Mouse (Mus musculus) embryonic facial prominence, embryonic 10.5 days (tissue): ENCODE data around the gene Hivep3. TPM values are rescaled to one million over a fixed set of nuclear protein-coding genes. Genes with fewer than 3 reads are reported as not detected.

Experiments used
- DNase-seq: peaks from one replicate; pipeline ENCODE4 v3.0.0-alpha.2; 2017; ENCODE audit warnings: low spot score
- H3K27ac ChIP-seq: fragments of 300-500 bp; sonication (generic); replicated peaks from 2 replicates; pipeline ENCODE4 v1.5.1; 2016; ENCODE audit warnings: mild to moderate bottlenecking
- H3K27me3 ChIP-seq: fragments of 300-500 bp; sonication (generic); replicated peaks from 2 replicates; pipeline ENCODE4 v1.6.1; 2016; ENCODE audit warnings: low read depth, mild to moderate bottlenecking; ENCODE audit not compliant: poor library complexity, severe bottlenecking
- H3K36me3 ChIP-seq: fragments of 300-500 bp; sonication (generic); replicated peaks from 2 replicates; pipeline ENCODE4 v1.6.1; 2016; ENCODE audit warnings: mild to moderate bottlenecking, moderate library complexity
- H3K4me1 ChIP-seq: fragments of 300-500 bp; sonication (generic); 2 replicates; pipeline ENCODE4 v1.6.1; 2016
- H3K4me3 ChIP-seq: fragments of 300-500 bp; sonication (generic); 2 replicates; pipeline ENCODE4 v1.5.1; 2016; ENCODE audit warnings: mild to moderate bottlenecking, moderate library complexity
- H3K9me3 ChIP-seq: fragments of 300-500 bp; sonication (generic); 2 replicates; pipeline ENCODE4 v1.6.1; 2016; ENCODE audit warnings: mild to moderate bottlenecking
- WGBS: fragments of 180-500 bp; shearing (Covaris S2); methylation state at CpG from one replicate; pipeline ENCODE4 v1.1.7; 2016; 5-methylcytosine and 5-hydroxymethylcytosine counted together
- polyA plus RNA-seq: library from polyadenylated mRNA; unstranded; fragments of >200 nt; fragmentation: Nextera tagmentation; extraction: Ambion mirVana; gene quantifications from 2 replicates; pipeline ENCODE4 v1.2.1, GENCODE M21; 2016

The Hivep3 gene
- polyA plus RNA-seq, 1 experiment from 2014 or later = 1.5 TPM

DNA sequence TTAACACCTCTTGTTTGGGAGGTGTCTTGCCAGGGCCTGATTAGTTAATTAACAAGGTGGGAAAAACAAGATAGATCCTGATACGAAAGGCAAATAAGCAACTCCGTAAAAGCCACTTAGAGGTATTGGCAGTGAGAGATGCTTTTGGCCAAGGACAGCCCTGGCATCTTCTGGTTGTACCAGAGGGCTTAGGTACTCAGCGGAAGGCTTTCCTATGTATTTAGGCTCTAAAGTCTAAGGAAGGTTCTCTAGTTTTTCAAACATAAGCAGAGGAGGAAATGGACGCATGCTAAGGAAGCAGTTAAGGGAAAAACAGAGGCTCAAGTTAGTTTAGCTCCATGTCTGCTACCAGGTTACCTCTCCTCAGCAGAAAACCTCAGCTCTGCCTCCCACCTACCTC, 768 bp downstream of the Hivep3 start:
- peaks cover 12% of the 10 kb centered on the region for H3K4me1 ChIP-seq
- peaks cover 49% of the 10 kb centered on the region for H3K27me3 ChIP-seq
- no peaks in the 10 kb centered on the region for H3K9me3 ChIP-seq
- 27% methylated on average over 4 of the region's 4 CpGs for WGBS
- H3K4me3 ChIP-seq = peak overlapping the region; percentile 86
- H3K36me3 ChIP-seq = no peaks in the 10 kb centered on the region
- H3K27ac ChIP-seq = no peak overlapping the region
- no peak for DNase-seq

DNA sequence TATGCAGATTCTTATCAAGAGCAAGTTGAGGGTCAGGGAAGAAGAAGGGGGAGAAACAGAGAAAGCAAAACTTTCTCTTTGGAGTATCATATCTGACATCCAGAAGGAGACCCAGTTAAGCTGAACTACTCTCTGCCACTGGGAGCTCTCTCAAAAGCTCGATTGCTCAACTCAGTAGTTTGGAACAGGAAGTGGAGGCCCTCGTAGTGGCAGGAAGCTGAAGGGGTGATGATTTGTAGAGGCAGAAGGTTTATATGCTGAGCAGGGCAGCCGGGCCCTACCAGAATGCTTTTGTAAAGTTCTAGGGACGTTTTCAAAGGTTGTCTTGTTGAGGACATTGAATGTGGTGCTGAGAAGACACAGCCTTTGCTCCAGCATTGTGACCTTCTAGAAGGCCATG, 5.1 kb downstream of the Hivep3 start:
- Histone ChIP-seq H3K36me3 (no peaks in the 10 kb centered on the region), H3K9me3 (no peaks in the 10 kb centered on the region), H3K27me3 (peaks cover 43% of the 10 kb centered on the region), H3K4me1 (peaks cover 7% of the 10 kb centered on the region), H3K4me3 (no peak overlapping the region), H3K27ac (no peak overlapping the region)
- 58% methylated on average over 4 of the region's 4 CpGs for WGBS
- DNase-seq = no peak

GRCm38 (mm10) chr4:119739301-119740062, 5.9 kb downstream of the Hivep3 start:
- DNase-seq = no peak
- Histone ChIP-seq H3K36me3 (no peaks in the 10 kb centered on the region), H3K27me3 (peaks cover 35% of the 10 kb centered on the region), H3K4me3 (no peak overlapping the region), H3K9me3 (no peaks in the 10 kb centered on the region), H3K27ac (no peak overlapping the region), H3K4me1 (no peaks in the 10 kb centered on the region)
- WGBS = 45% methylated on average over 9 of the region's 9 CpGs

GRCm38 (mm10) chr4:119748341-119748740, 14.8 kb downstream of the Hivep3 start:
- peaks cover 9% of the 10 kb centered on the region for H3K4me1 ChIP-seq
- 85% methylated on average over 2 of the region's 2 CpGs for WGBS

GRCm38 (mm10) chr4:119750157-119750556, 16.6 kb downstream of the Hivep3 start:
- Histone ChIP-seq H3K4me1 (peaks cover 9% of the 10 kb centered on the region), H3K9me3 (no peaks in the 10 kb centered on the region), H3K27me3 (no peaks in the 10 kb centered on the region), H3K4me3 (no peak overlapping the region), H3K27ac (no peak overlapping the region), H3K36me3 (no peaks in the 10 kb centered on the region)
- 20% methylated on average over 4 of the region's 4 CpGs for WGBS
- peak; percentile 32 for DNase-seq

More at GRCm38 (mm10) chr4:119748341-119748740, 14.8 kb downstream of the Hivep3 start:
- DNase-seq = no peak
- Histone ChIP-seq H3K27me3 (no peaks in the 10 kb centered on the region), H3K4me3 (no peak overlapping the region), H3K36me3 (no peaks in the 10 kb centered on the region), H3K9me3 (no peaks in the 10 kb centered on the region), H3K27ac (no peak overlapping the region)

DNA sequence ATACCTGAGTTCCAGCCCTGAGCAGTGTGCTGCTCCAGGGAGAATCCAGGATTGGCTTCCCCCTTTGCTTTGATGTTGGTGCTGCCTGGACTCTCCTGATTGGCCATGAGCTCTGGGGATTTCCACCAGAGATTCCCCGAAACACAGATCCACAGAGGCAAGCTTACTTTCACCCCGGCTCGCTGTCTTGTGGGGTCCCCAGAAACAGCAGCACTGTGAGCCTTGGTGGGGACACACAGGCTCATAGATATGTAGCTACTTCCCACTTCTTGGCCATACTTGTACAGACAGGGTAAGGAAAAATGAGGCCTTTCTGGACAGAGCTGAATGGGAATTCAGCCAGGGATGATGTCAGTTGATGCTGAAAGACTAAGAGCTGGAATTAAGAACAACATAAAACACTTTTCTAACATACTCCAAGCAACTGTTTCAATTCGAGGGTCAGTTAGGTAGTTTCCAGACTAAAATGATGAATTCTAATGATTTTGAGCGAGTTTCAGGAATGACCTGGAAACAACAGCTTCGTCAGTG, 17.2 kb downstream of the Hivep3 start:
- no peaks in the 10 kb centered on the region for H3K9me3 ChIP-seq
- no peak for DNase-seq
- peaks cover 9% of the 10 kb centered on the region for H3K4me1 ChIP-seq
- no peak overlapping the region for H3K4me3 ChIP-seq
- no peaks in the 10 kb centered on the region for H3K36me3 ChIP-seq
- no peaks in the 10 kb centered on the region for H3K27me3 ChIP-seq
- 91% methylated on average over 6 of the region's 6 CpGs for WGBS
- no peak overlapping the region for H3K27ac ChIP-seq

- H3K4me1 ChIP-seq = peaks cover 9% of the 10 kb centered on the region
Observed at GRCm38 (mm10) chr4:119751408-119752006, 17.9 kb downstream of the Hivep3 start.

DNA sequence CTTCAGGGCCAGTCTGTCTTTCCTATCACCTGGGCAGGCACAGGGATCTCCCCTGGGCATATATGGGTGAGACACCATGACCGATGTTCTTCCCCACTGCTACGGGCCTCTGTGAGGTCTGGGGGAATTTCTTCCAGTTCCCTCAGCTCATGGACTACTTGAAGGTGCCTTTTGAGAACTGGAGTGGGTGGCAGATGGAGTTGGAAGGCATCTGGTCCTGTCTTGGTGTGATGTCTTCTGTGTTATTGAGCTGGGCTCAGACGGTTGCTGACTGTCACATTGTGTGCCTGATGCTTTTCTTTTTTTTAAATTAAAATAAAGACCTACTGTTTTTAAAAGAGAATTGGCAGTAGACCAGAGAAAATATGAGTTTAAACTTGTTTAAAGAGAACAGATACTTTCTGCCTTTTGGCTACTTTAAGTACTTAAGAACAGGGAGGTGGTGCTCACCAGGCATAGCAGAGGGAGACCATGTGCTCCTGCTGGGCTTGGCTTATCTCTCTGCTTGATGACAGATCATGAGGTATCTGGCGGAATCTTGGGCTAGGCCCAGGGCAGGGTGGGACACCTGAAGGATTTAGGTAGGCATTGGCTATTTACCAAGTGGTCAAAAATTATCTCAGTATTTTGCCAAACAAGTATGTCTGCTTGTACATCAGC, 26.1 kb downstream of the Hivep3 start:
- Histone ChIP-seq H3K9me3 (no peaks in the 10 kb centered on the region), H3K4me1 (no peaks in the 10 kb centered on the region)
- WGBS = 87% methylated on average over 4 of the region's 4 CpGs

More at GRCm38 (mm10) chr4:119751408-119752006, 17.9 kb downstream of the Hivep3 start:
- DNase-seq = no peak
- WGBS = 90% methylated on average over 2 of the region's 2 CpGs
- Histone ChIP-seq H3K4me3 (no peak overlapping the region), H3K36me3 (no peaks in the 10 kb centered on the region), H3K27me3 (no peaks in the 10 kb centered on the region), H3K9me3 (no peaks in the 10 kb centered on the region), H3K27ac (no peak overlapping the region)

DNA sequence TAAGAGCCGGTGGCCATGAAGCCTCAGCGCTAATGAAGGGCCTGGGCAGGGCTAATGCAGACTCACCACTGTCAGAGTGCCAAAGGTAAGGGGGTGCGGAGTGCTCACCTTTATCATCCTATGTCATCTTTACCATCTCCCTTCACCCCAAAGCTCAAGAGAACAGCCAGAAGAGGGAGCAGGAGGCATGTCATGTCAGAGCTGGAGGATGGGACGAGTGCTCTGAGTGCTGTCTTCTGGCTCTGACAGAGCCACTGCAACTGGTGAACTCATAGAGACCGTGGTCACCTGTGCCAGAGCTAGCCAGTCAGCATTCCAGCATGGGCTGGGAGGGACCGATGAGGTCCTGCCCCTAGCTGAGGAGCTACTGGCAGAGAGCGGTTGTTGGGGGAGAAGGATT, 27.2 kb downstream of the Hivep3 start:
- H3K36me3 ChIP-seq = no peaks in the 10 kb centered on the region
- no peak for DNase-seq
- no peaks in the 10 kb centered on the region for H3K4me1 ChIP-seq
- no peaks in the 10 kb centered on the region for H3K27me3 ChIP-seq
- no peak overlapping the region for H3K27ac ChIP-seq
- WGBS = 84% methylated on average over 7 of the region's 7 CpGs
- H3K9me3 ChIP-seq = no peaks in the 10 kb centered on the region
- H3K4me3 ChIP-seq = no peak overlapping the region

More for the DNA sequence above, 26.1 kb downstream of the Hivep3 start:
- Histone ChIP-seq H3K27me3 (no peaks in the 10 kb centered on the region), H3K36me3 (no peaks in the 10 kb centered on the region), H3K4me3 (no peak overlapping the region), H3K27ac (no peak overlapping the region)
- DNase-seq = no peak

DNA sequence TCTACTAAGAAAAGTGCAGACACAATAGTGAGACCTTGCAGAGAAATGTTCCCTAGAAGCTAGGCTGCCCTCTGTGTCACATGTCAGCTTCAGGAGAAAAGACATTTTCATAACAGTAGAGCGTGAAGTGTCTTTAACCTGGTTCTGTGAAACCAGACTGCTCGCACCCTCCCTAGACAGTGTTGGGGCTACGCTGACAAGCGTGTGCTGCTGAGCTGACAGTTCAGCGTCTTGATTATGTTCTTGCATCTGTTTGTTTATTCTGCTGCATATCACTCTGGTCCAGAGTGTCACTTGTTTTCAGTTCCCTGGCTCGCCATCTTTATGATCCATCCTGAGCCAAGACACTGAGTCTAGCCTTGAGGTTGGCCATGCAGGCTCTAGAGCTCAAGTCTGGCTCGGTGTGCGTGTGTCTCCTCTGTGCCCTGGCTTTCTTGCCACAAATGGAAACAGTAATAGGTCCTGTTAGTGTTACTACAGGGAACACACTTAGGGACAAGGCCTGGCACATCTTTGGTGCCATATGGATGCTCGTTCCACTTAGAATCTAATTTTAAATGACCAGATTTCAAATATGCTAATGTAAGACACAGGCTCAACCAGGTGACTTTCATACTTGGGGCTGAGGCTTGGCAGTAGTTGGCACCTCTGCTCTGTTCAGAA, 28.0 kb downstream of the Hivep3 start:
- Histone ChIP-seq H3K27ac (no peak overlapping the region), H3K27me3 (no peaks in the 10 kb centered on the region), H3K36me3 (no peaks in the 10 kb centered on the region), H3K4me3 (no peak overlapping the region), H3K9me3 (no peaks in the 10 kb centered on the region), H3K4me1 (no peaks in the 10 kb centered on the region)
- WGBS = 88% methylated on average over 9 of the region's 9 CpGs
- no peak for DNase-seq

GRCm38 (mm10) chr4:119762171-119762570, 28.6 kb downstream of the Hivep3 start:
- Histone ChIP-seq H3K9me3 (no peaks in the 10 kb centered on the region), H3K4me3 (no peak overlapping the region), H3K36me3 (no peaks in the 10 kb centered on the region), H3K4me1 (no peaks in the 10 kb centered on the region), H3K27ac (no peak overlapping the region), H3K27me3 (no peaks in the 10 kb centered on the region)
- WGBS = 83% methylated on average over 2 of the region's 2 CpGs
- no peak for DNase-seq

- H3K27me3 ChIP-seq = no peaks in the 10 kb centered on the region
- no peaks in the 10 kb centered on the region for H3K36me3 ChIP-seq
- no peak overlapping the region for H3K4me3 ChIP-seq
- no peaks in the 10 kb centered on the region for H3K9me3 ChIP-seq
- no peak for DNase-seq
- no peak overlapping the region for H3K27ac ChIP-seq
- WGBS = 81% methylated on average over 3 of the region's 3 CpGs
- H3K4me1 ChIP-seq = no peaks in the 10 kb centered on the region
Observed at GRCm38 (mm10) chr4:119768046-119768445, 34.5 kb downstream of the Hivep3 start.
